ENCODE assay signal across 29 mouse cellular contexts in the genomic region with DNA sequence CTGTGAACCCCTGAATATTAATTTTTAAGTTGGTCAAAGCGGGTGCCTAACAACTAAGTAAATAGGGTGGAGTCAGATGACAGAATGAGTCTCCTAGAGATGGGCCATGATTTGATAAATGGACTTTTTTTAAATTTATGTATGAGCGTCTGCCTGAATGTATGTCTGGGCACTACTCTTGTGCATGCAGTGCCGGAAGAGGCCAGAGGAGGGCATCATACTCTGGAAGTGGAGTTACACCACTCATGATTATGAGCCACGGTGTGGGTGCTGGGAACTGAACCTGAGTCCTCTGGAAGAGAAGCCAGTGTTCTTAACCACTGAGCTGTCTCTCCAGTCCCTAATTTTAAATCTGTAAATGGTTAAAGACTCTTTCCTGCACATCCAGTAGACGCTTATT.
A peak's percentile ranks its signal among the peaks of the same experiment; 100 is the strongest.
DNase-seq lines count a peak whose midpoint lies in the region; ATAC-seq and TF ChIP-seq lines count a peak whose summit lies in the region.
"Had no signal": no experiment of that assay in that cellular context is flagged by ENCODE, and none has a peak within 500 bp of the region (broad histone marks: within the 10 kb centered on the region; RNA-seq: fewer than 3 reads in every experiment).

No protein-coding gene starts in this region.

- no peak for TF ChIP-seq EP300 in stomach, postnatal 0 days (optimal IDR thresholded peaks at IDR 0.05)

- 87% methylated on average over 5 of the region's 5 CpGs for WGBS in embryonic facial prominence, embryonic 15.5 days
- WGBS in embryonic facial prominence, embryonic 10.5 days, result 91% methylated on average over 5 of the region's 5 CpGs
- WGBS in midbrain, postnatal 0 days, result 96% methylated on average over 5 of the region's 5 CpGs
- WGBS in midbrain, embryonic 13.5 days, result 98% methylated on average over 5 of the region's 5 CpGs
- WGBS in stomach, postnatal 0 days, result 83% methylated on average over 5 of the region's 5 CpGs
- WGBS in kidney, embryonic 16.5 days, result 95% methylated on average over 5 of the region's 5 CpGs

- no peaks in the 10 kb centered on the region for H3K27me3 ChIP-seq in embryonic facial prominence, embryonic 15.5 days
- no peaks in the 10 kb centered on the region for H3K27me3 ChIP-seq in embryonic facial prominence, embryonic 10.5 days (replicated peaks; ENCODE audit: low read depth, poor library complexity, severe bottlenecking)
- H3K27me3 ChIP-seq in midbrain, postnatal 0 days (ENCODE audit: insufficient read depth, low read length), result no peaks in the 10 kb centered on the region
- no peaks in the 10 kb centered on the region for H3K27me3 ChIP-seq in midbrain, embryonic 13.5 days
- no peaks in the 10 kb centered on the region for H3K27me3 ChIP-seq in stomach, postnatal 0 days (ENCODE audit: control insufficient read depth, insufficient read depth, low read length)
- H3K27me3 ChIP-seq in kidney, embryonic 16.5 days (ENCODE audit: insufficient read depth, low read length), result no peaks in the 10 kb centered on the region
- H3K27me3 ChIP-seq: forebrain, embryonic 12.5 days; heart, embryonic 12.5 days; liver, embryonic 15.5 days; lung, embryonic 15.5 days; neural tube, embryonic 15.5 days had no signal

- H3K4me2 ChIP-seq in embryonic facial prominence, embryonic 15.5 days (replicated peaks), result no peak overlapping the region
- H3K4me2 ChIP-seq in midbrain, postnatal 0 days (ENCODE audit: low read depth, low read length, poor library complexity, severe bottlenecking), result no peak overlapping the region
- H3K4me2 ChIP-seq in midbrain, embryonic 13.5 days (replicated peaks), result no peak overlapping the region
- no peak overlapping the region for H3K4me2 ChIP-seq in stomach, postnatal 0 days (replicated peaks; ENCODE audit: low read depth)
- H3K4me2 ChIP-seq in kidney, embryonic 16.5 days (replicated peaks; ENCODE audit: low read depth, low read length), result no peak overlapping the region
- H3K4me2 ChIP-seq: forebrain, embryonic 12.5 days; heart, embryonic 12.5 days; hindbrain, embryonic 14.5 days; liver, embryonic 15.5 days; lung, embryonic 15.5 days; neural tube, embryonic 15.5 days had no signal

- TF ChIP-seq CTCF in layer of hippocampus, adult 2 months (conservative IDR thresholded peaks at IDR 0.05), result peak; percentile 14; the same call in 1 of the 2 replicates
- 0 out of 2 replicates have a peak, but pooled peaks have one; percentile 10 for TF ChIP-seq CTCF in midbrain, postnatal 0 days (IDR thresholded peaks at IDR 0.05)
- peak; percentile 52 for TF ChIP-seq CTCF in stomach, postnatal 0 days (IDR thresholded peaks at IDR 0.05; ENCODE audit: low read depth)

- no peak for DNase-seq in embryonic facial prominence, embryonic 10.5 days (ENCODE audit: low spot score)
- no peak for DNase-seq in layer of hippocampus, adult 2 months (ENCODE audit: low spot score in 2 of 2)
- DNase-seq in layer of hippocampus, postnatal 10 days (ENCODE audit: low spot score in 2 of 2), result no peak
- no peak for DNase-seq in midbrain, postnatal 0 days (ENCODE audit: low spot score)
- DNase-seq in stomach, postnatal 0 days (ENCODE audit: low spot score), result no peak
- DNase-seq: adrenal gland, adult 2 months; adrenal gland, postnatal 36 days; cerebellum, adult 18-20 months; cerebellum, postnatal 10 days; forebrain, postnatal 0 days; gastrocnemius, postnatal 25 days; heart, adult 11 months; kidney, adult 18-20 months; kidney, postnatal 10 days; layer of hippocampus, adult 9-11 months; midbrain, embryonic 14.5 days; retina, postnatal 1 day; right cerebral cortex, postnatal 14 days had no signal

- no peak overlapping the region for H3K4me3 ChIP-seq in embryonic facial prominence, embryonic 15.5 days (replicated peaks)
- no peak overlapping the region for H3K4me3 ChIP-seq in embryonic facial prominence, embryonic 10.5 days
- no peak overlapping the region for H3K4me3 ChIP-seq in layer of hippocampus, adult 2 months
- no peak overlapping the region for H3K4me3 ChIP-seq in midbrain, postnatal 0 days (ENCODE audit: low read depth, low read length)
- H3K4me3 ChIP-seq in midbrain, embryonic 13.5 days (replicated peaks), result no peak overlapping the region
- H3K4me3 ChIP-seq in stomach, postnatal 0 days (ENCODE audit: low read depth, low read length), result no peak overlapping the region
- H3K4me3 ChIP-seq in kidney, embryonic 16.5 days (ENCODE audit: low read length), result no peak overlapping the region
- H3K4me3 ChIP-seq: forebrain, embryonic 12.5 days; heart, embryonic 12.5 days; liver, embryonic 15.5 days; lung, embryonic 15.5 days; neural tube, embryonic 15.5 days had no signal

- H3K9me3 ChIP-seq in embryonic facial prominence, embryonic 15.5 days (replicated peaks), result no peaks in the 10 kb centered on the region
- no peaks in the 10 kb centered on the region for H3K9me3 ChIP-seq in embryonic facial prominence, embryonic 10.5 days
- H3K9me3 ChIP-seq in midbrain, postnatal 0 days (ENCODE audit: low read length), result no peaks in the 10 kb centered on the region
- peaks cover 8% of the 10 kb centered on the region; the same call in 1 of the 2 replicates for H3K9me3 ChIP-seq in midbrain, embryonic 13.5 days
- no peaks in the 10 kb centered on the region for H3K9me3 ChIP-seq in stomach, postnatal 0 days (ENCODE audit: control insufficient read depth, low read length)
- peaks cover 7% of the 10 kb centered on the region for H3K9me3 ChIP-seq in kidney, embryonic 16.5 days (ENCODE audit: low read length)
- H3K9me3 ChIP-seq: forebrain, embryonic 12.5 days; liver, embryonic 15.5 days; lung, embryonic 15.5 days; neural tube, embryonic 15.5 days had no signal

- H3K9ac ChIP-seq in embryonic facial prominence, embryonic 15.5 days, result no peak overlapping the region
- no peak overlapping the region for H3K9ac ChIP-seq in midbrain, postnatal 0 days (replicated peaks; ENCODE audit: low read length, poor library complexity, severe bottlenecking)
- H3K9ac ChIP-seq in midbrain, embryonic 13.5 days (replicated peaks), result no peak overlapping the region
- no peak overlapping the region for H3K9ac ChIP-seq in stomach, postnatal 0 days (ENCODE audit: low read length)
- no peak overlapping the region for H3K9ac ChIP-seq in kidney, embryonic 16.5 days (replicated peaks; ENCODE audit: low read length)
- H3K9ac ChIP-seq: forebrain, embryonic 12.5 days; forebrain, postnatal 0 days; heart, embryonic 12.5 days; hindbrain, embryonic 14.5 days; liver, embryonic 15.5 days; lung, embryonic 15.5 days; neural tube, embryonic 15.5 days had no signal

- H3K27ac ChIP-seq in embryonic facial prominence, embryonic 15.5 days (replicated peaks), result peak overlapping the region; percentile 85
- no peak overlapping the region for H3K27ac ChIP-seq in embryonic facial prominence, embryonic 10.5 days (replicated peaks)
- no peak overlapping the region for H3K27ac ChIP-seq in layer of hippocampus, adult 2 months
- H3K27ac ChIP-seq in midbrain, postnatal 0 days (ENCODE audit: low read depth, low read length), result no peak overlapping the region
- no peak overlapping the region for H3K27ac ChIP-seq in midbrain, embryonic 13.5 days
- H3K27ac ChIP-seq in stomach, postnatal 0 days (replicated peaks), result peak overlapping the region; percentile 72
- H3K27ac ChIP-seq in kidney, embryonic 16.5 days (ENCODE audit: low read length), result no peak overlapping the region
- H3K27ac ChIP-seq: forebrain, embryonic 12.5 days; hindbrain, embryonic 14.5 days; liver, embryonic 15.5 days; lung, embryonic 15.5 days; macrophage; neural tube, embryonic 15.5 days had no signal

- peaks cover 22% of the 10 kb centered on the region for H3K36me3 ChIP-seq in embryonic facial prominence, embryonic 15.5 days
- peaks cover 39% of the 10 kb centered on the region for H3K36me3 ChIP-seq in embryonic facial prominence, embryonic 10.5 days (replicated peaks)
- H3K36me3 ChIP-seq in midbrain, postnatal 0 days (ENCODE audit: insufficient read depth, low read length), result no peaks in the 10 kb centered on the region
- no peaks in the 10 kb centered on the region for H3K36me3 ChIP-seq in midbrain, embryonic 13.5 days
- peaks cover 10% of the 10 kb centered on the region; the same call in 1 of the 2 replicates for H3K36me3 ChIP-seq in stomach, postnatal 0 days (ENCODE audit: control insufficient read depth, insufficient read depth, low read length)
- peaks cover 24% of the 10 kb centered on the region for H3K36me3 ChIP-seq in kidney, embryonic 16.5 days (ENCODE audit: insufficient read depth, low read length)
- H3K36me3 ChIP-seq: forebrain, embryonic 12.5 days; liver, embryonic 15.5 days; neural tube, embryonic 15.5 days had no signal

- ATAC-seq in embryonic facial prominence, embryonic 15.5 days (ENCODE audit: insufficient number of reproducible peaks, low FRiP score, low TSS enrichment, low read depth), result no peak
- ATAC-seq in midbrain, postnatal 0 days (ENCODE audit: low FRiP score), result no peak
- no peak for ATAC-seq in midbrain, embryonic 13.5 days
- ATAC-seq in stomach, postnatal 0 days (ENCODE audit: low FRiP score, low TSS enrichment), result no peak
- ATAC-seq in kidney, embryonic 16.5 days (ENCODE audit: low FRiP score, low TSS enrichment), result no peak
- ATAC-seq: activated CD4-positive, CD25-positive, alpha-beta regulatory T cell, adult 4 months; forebrain, postnatal 0 days had no signal

- no peaks in the 10 kb centered on the region for H3K4me1 ChIP-seq in embryonic facial prominence, embryonic 15.5 days
- H3K4me1 ChIP-seq in embryonic facial prominence, embryonic 10.5 days, result peaks cover 18% of the 10 kb centered on the region
- H3K4me1 ChIP-seq in midbrain, postnatal 0 days (ENCODE audit: insufficient read depth, low read length), result no peaks in the 10 kb centered on the region
- H3K4me1 ChIP-seq in midbrain, embryonic 13.5 days (replicated peaks), result peaks cover 20% of the 10 kb centered on the region
- no peaks in the 10 kb centered on the region for H3K4me1 ChIP-seq in stomach, postnatal 0 days (replicated peaks; ENCODE audit: control insufficient read depth, insufficient read depth)
- no peaks in the 10 kb centered on the region for H3K4me1 ChIP-seq in kidney, embryonic 16.5 days (ENCODE audit: insufficient read depth, low read length)
- H3K4me1 ChIP-seq: liver, embryonic 15.5 days had no signal

Comparison
In these comparisons a context has a peak if more than half of its experiments do, and no peak if none do; other contexts are left out.
1. H3K27ac ChIP-seq: peak in embryonic facial prominence, embryonic 15.5 days (single experiment) and stomach, postnatal 0 days (single experiment); none in embryonic facial prominence, embryonic 10.5 days (single experiment), layer of hippocampus, adult 2 months (single experiment), midbrain, postnatal 0 days (single experiment), midbrain, embryonic 13.5 days (single experiment) and kidney, embryonic 16.5 days (single experiment).
2. Peak in every context shown above with its lines, with median percentiles within 50 percentile points of each other: CTCF ChIP-seq.